Mouse (Mus musculus) brown adipose tissue, adult 24 weeks (tissue): Measurements from ENCODE around the gene Mrpl51. TPM values are rescaled to one million over a fixed set of nuclear protein-coding genes. Genes with fewer than 3 reads are reported as not detected.

Experiments
- H3K27ac ChIP-seq: fragments of 200-500 bp; replicated peaks from 2 replicates; pipeline ENCODE4 v1.5.1; 2012; ENCODE audit warnings: low read depth, mild to moderate bottlenecking, low read length
- H3K4me1 ChIP-seq: fragments of 200-500 bp; 2 replicates; pipeline ENCODE4 v1.6.1; 2012; ENCODE audit warnings: low read length, mixed read lengths; ENCODE audit not compliant: control insufficient read depth, insufficient read depth, insufficient read length
- H3K4me3 ChIP-seq: fragments of 200-500 bp; 2 replicates; pipeline ENCODE4 v1.5.1; 2012; ENCODE audit warnings: low read depth, mild to moderate bottlenecking, low read length, moderate library complexity; ENCODE audit not compliant: insufficient read depth
- polyA plus RNA-seq: library from polyadenylated mRNA; stranded (reverse); fragments of >200 nt; gene quantifications from 2 replicates; pipeline ENCODE4 v1.2.4, GENCODE M21; 2012; ENCODE audit not compliant: missing spikeins, insufficient read depth, insufficient read length

The Mrpl51 gene
- polyA plus RNA-seq, 1 experiment = 316 TPM

GRCm38 (mm10) chr6:125165328-125165891 is 26.2 kb upstream of the Mrpl51 start:
- no peaks in the 10 kb centered on the region for H3K4me1 ChIP-seq
- H3K4me3 ChIP-seq = peak overlapping the region; percentile 92
- peak overlapping the region; percentile 97 for H3K27ac ChIP-seq

- Histone ChIP-seq H3K4me3 (peak within 1 kb of the TSS; percentile 92), H3K4me1 (no peaks in the 10 kb centered on the region), H3K27ac (peak within 1 kb of the TSS; percentile 97)
These were observed 25.4 kb upstream of the Mrpl51 start, which contains the start of gene Gapdh for GRCm38 (mm10) chr6:125166051-125166751. Gene Gapdh, minus strand, starts transcription at chr6:125166467.

GRCm38 (mm10) chr6:125166861-125167650 is 24.5 kb upstream of the Mrpl51 start:
- peak overlapping the region; percentile 97 for H3K27ac ChIP-seq
- H3K4me1 ChIP-seq = no peaks in the 10 kb centered on the region
- H3K4me3 ChIP-seq = peak overlapping the region; percentile 79

GRCm38 (mm10) chr6:125168086-125168485 is 23.5 kb upstream of the Mrpl51 start:
- Histone ChIP-seq H3K27ac (no peak overlapping the region), H3K4me1 (peaks cover 4% of the 10 kb centered on the region; the same call in 1 of the 2 replicates)

GRCm38 (mm10) chr6:125170194-125170593 is 21.4 kb upstream of the Mrpl51 start:
- Histone ChIP-seq H3K4me3 (no peak overlapping the region), H3K27ac (no peak overlapping the region), H3K4me1 (peaks cover 4% of the 10 kb centered on the region)

More at GRCm38 (mm10) chr6:125168086-125168485, 23.5 kb upstream of the Mrpl51 start:
- H3K4me3 ChIP-seq = no peak overlapping the region

- Histone ChIP-seq H3K4me3 (no peak overlapping the region), H3K27ac (no peak overlapping the region), H3K4me1 (peaks cover 4% of the 10 kb centered on the region)
These were observed 19.1 kb upstream of the Mrpl51 start for GRCm38 (mm10) chr6:125172474-125172873.

GRCm38 (mm10) chr6:125173256-125173655 is 18.3 kb upstream of the Mrpl51 start:
- no peak overlapping the region for H3K4me3 ChIP-seq
- peaks cover 4% of the 10 kb centered on the region for H3K4me1 ChIP-seq
- no peak overlapping the region for H3K27ac ChIP-seq

- Histone ChIP-seq H3K4me3 (no peak overlapping the region), H3K4me1 (peaks cover 4% of the 10 kb centered on the region), H3K27ac (no peak overlapping the region)
These were observed 16.1 kb upstream of the Mrpl51 start for GRCm38 (mm10) chr6:125175469-125175868.

- Histone ChIP-seq H3K4me3 (no peak overlapping the region), H3K4me1 (no peaks in the 10 kb centered on the region), H3K27ac (no peak overlapping the region)
These were observed 12.0 kb upstream of the Mrpl51 start for GRCm38 (mm10) chr6:125179601-125180000.

GRCm38 (mm10) chr6:125182133-125182532 is 9.5 kb upstream of the Mrpl51 start:
- H3K27ac ChIP-seq = no peak overlapping the region
- H3K4me1 ChIP-seq = no peaks in the 10 kb centered on the region
- H3K4me3 ChIP-seq = no peak overlapping the region

GRCm38 (mm10) chr6:125186203-125186602 is 5.4 kb upstream of the Mrpl51 start:
- no peak overlapping the region for H3K27ac ChIP-seq
- no peaks in the 10 kb centered on the region for H3K4me1 ChIP-seq
- H3K4me3 ChIP-seq = no peak overlapping the region

- Histone ChIP-seq H3K27ac (no peak overlapping the region), H3K4me1 (no peaks in the 10 kb centered on the region), H3K4me3 (peak overlapping the region; percentile 72)
These were observed 785 bp upstream of the Mrpl51 start for GRCm38 (mm10) chr6:125190816-125191215.

- Histone ChIP-seq H3K27ac (peak overlapping the region; percentile 94), H3K4me3 (peak overlapping the region; percentile 83), H3K4me1 (0 out of 2 replicates have a peak, but pooled peaks cover 2% of the 10 kb centered on the region)
These were observed 564 bp downstream of the Mrpl51 start for GRCm38 (mm10) chr6:125192016-125192714.

- Histone ChIP-seq H3K4me3 (peak overlapping the region; percentile 83), H3K4me1 (0 out of 2 replicates have a peak, but pooled peaks cover 2% of the 10 kb centered on the region), H3K27ac (peak overlapping the region; percentile 94)
These were observed 1.2 kb downstream of the Mrpl51 start for GRCm38 (mm10) chr6:125192841-125193240.

GRCm38 (mm10) chr6:125193390-125193789 is 1.8 kb downstream of the Mrpl51 start:
- Histone ChIP-seq H3K4me3 (no peak overlapping the region), H3K27ac (no peak overlapping the region), H3K4me1 (0 out of 2 replicates have a peak, but pooled peaks cover 2% of the 10 kb centered on the region)
